Mouse (Mus musculus): Measurements from ENCODE around the gene Lin52.

GRCm38 (mm10) chr12:84449887-84450286 is 1.3 kb upstream of the Lin52 start:
- TF ChIP-seq CTCF (IDR thresholded peaks at IDR 0.05; ENCODE audit: low read depth, low read length) (no peak), POLR2A (IDR thresholded peaks at IDR 0.05; ENCODE audit: borderline replicate concordance, low read depth, low read length) (no peak)

Data from bone marrow macrophage, adult 2 months (primary cell).